Mouse (Mus musculus) stomach, embryonic 16.5 days (tissue): ENCODE data around the gene Dusp16. TPM values are rescaled to one million over a fixed set of nuclear protein-coding genes. Genes with fewer than 3 reads are reported as not detected.

Experiments
- ATAC-seq: fragments of 200-750 bp; cut with Nextera tagmentation; 2 replicates; pipeline ENCODE4 v1.8.0; 2017; ENCODE audit warnings: moderate number of reproducible peaks, moderate TSS enrichment; ENCODE audit not compliant: insufficient read depth, low FRiP score
- H3K27ac ChIP-seq: fragments of 300-500 bp; sonication (generic); 2 replicates; pipeline ENCODE4 v1.5.1; 2014; ENCODE audit warnings: low read length
- H3K27me3 ChIP-seq: fragments of 300-500 bp; sonication (generic); 2 replicates; pipeline ENCODE4 v1.6.1; 2014; ENCODE audit warnings: low read length, control low read depth, mixed read lengths; ENCODE audit not compliant: control insufficient read depth, insufficient read depth
- H3K36me3 ChIP-seq: fragments of 300-500 bp; sonication (generic); 2 replicates; pipeline ENCODE4 v1.6.1; 2014; ENCODE audit warnings: low read length; ENCODE audit not compliant: control insufficient read depth, insufficient read depth
- H3K4me1 ChIP-seq: fragments of 300-500 bp; sonication (generic); 2 replicates; pipeline ENCODE4 v1.6.1; 2014; ENCODE audit warnings: low read length, control low read depth, mixed read lengths; ENCODE audit not compliant: control insufficient read depth, insufficient read depth
- H3K4me2 ChIP-seq: fragments of 300-500 bp; sonication (generic); 2 replicates; pipeline ENCODE4 v1.6.1; 2014; ENCODE audit warnings: low read depth, low read length, mixed read lengths
- H3K4me3 ChIP-seq: fragments of 300-500 bp; sonication (generic); replicated peaks from 2 replicates; pipeline ENCODE4 v1.5.1; 2014; ENCODE audit warnings: mild to moderate bottlenecking, low read length
- H3K9ac ChIP-seq: fragments of 300-500 bp; sonication (generic); 2 replicates; pipeline ENCODE4 v1.6.1; 2014; ENCODE audit warnings: low read length
- H3K9me3 ChIP-seq: fragments of 300-500 bp; sonication (generic); replicated peaks from 2 replicates; pipeline ENCODE4 v1.6.1; 2016; ENCODE audit warnings: low read length, control low read depth; ENCODE audit not compliant: control insufficient read depth
- WGBS: fragments of 180-500 bp; shearing (Covaris S2); extraction: QIAGEN DNeasy Blood & Tissue Kit; methylation state at CpG from one replicate; pipeline ENCODE4 v1.1.7; 2014; 5-methylcytosine and 5-hydroxymethylcytosine counted together
- polyA plus RNA-seq: library from polyadenylated mRNA; unstranded; fragments of >200 nt; fragmentation: Nextera tagmentation; extraction: Ambion mirVana; gene quantifications from 2 replicates; pipeline ENCODE4 v1.2.1, GENCODE M21; 2015

The Dusp16 gene
- 18.5 and 19.2 TPM in 2 replicates for polyA plus RNA-seq

GRCm38 (mm10) chr6:134792141-134793045, at the start of gene Dusp16:
Gene Dusp16, minus strand, starts transcription at chr6:134792625.
- Histone ChIP-seq H3K27ac (peak within 1 kb of the TSS; percentile 98), H3K9me3 (no peaks in the 10 kb centered on the region), H3K4me3 (peak within 1 kb of the TSS; percentile 78), H3K4me1 (peaks cover 13% of the 10 kb centered on the region), H3K36me3 (peaks cover 3% of the 10 kb centered on the region; the same call in 1 of the 2 replicates), H3K4me2 (peak within 1 kb of the TSS; percentile 77), H3K9ac (peak within 1 kb of the TSS; percentile 99), H3K27me3 (no peaks in the 10 kb centered on the region)
- ATAC-seq, result peak; percentile 92
- under 1% methylated on average over 89 of the region's 108 CpGs for WGBS

- Histone ChIP-seq H3K27me3 (no peaks in the 10 kb centered on the region), H3K27ac (no peak overlapping the region), H3K4me2 (no peak overlapping the region), H3K4me1 (no peaks in the 10 kb centered on the region), H3K9me3 (no peaks in the 10 kb centered on the region), H3K4me3 (no peak overlapping the region), H3K9ac (no peak overlapping the region), H3K36me3 (no peaks in the 10 kb centered on the region)
- 75% methylated on average over 2 of the region's 2 CpGs for WGBS
- ATAC-seq, result no peak
Observed at GRCm38 (mm10) chr6:134840346-134840745, 47.9 kb upstream of the Dusp16 start.

DNA sequence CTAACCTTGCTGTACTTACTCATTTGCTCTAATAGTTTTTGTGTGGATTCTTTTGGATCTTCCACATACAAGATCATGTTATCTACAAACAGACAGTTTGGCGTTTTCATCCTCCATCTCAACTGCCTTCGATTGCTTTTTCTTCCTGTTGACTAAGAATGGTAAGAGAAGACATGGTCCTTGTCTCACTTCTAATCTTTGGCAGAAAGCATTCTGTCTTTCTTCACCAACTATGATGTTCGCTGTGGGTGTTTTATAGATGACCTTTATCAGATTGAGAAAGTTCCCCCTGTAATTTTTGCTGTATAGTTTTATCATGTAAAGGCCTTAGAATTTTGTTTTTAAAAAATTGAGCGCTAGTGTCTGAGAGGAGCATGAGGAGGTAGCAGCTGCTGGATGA, 45.7 kb upstream of the Dusp16 start:
- H3K9ac ChIP-seq, result no peak overlapping the region
- no peak overlapping the region for H3K4me2 ChIP-seq
- H3K27ac ChIP-seq, result no peak overlapping the region
- WGBS, result 89% methylated on average over 4 of the region's 4 CpGs
- no peak for ATAC-seq
- no peaks in the 10 kb centered on the region for H3K9me3 ChIP-seq
- H3K27me3 ChIP-seq, result no peaks in the 10 kb centered on the region
- H3K4me3 ChIP-seq, result no peak overlapping the region
- no peaks in the 10 kb centered on the region for H3K4me1 ChIP-seq
- no peaks in the 10 kb centered on the region for H3K36me3 ChIP-seq

DNA sequence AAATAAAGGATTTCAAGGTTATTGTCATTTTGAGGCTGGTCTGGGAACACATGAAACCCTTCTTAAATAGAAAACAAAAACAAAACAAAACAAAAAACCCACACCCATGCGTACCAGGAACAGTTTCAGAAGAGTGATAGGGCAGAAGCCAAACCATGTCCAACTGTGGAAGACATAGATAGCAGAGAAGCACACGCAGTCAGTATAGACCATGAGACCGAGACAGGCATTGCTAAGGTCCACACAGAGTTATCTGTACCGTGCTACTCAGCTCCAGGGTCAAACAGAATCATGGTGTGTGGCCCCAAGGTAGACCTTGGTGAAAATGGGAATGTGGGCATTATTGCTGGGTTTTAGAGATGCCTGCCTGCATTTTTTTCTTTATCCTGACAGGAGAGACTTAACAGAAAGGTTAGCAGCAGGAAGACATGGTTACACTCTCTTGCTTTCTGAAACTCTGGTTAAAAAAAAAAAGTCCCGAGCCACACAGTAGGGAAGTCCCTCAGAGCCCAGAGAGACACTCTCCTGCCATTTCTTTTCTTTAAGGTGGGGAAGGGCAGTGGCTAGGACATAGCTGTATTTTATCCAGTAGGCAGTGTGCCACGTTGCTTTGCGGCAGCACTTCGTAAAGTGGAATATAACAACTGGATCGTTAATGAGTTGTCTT, 42.3 kb upstream of the Dusp16 start:
- Histone ChIP-seq H3K27me3 (no peaks in the 10 kb centered on the region), H3K4me3 (no peak overlapping the region), H3K27ac (no peak overlapping the region), H3K4me2 (no peak overlapping the region), H3K9ac (no peak overlapping the region), H3K4me1 (no peaks in the 10 kb centered on the region; the same call in 1 of the 2 replicates), H3K36me3 (no peaks in the 10 kb centered on the region), H3K9me3 (no peaks in the 10 kb centered on the region)
- ATAC-seq, result no peak
- WGBS, result 83% methylated on average over 9 of the region's 9 CpGs

DNA sequence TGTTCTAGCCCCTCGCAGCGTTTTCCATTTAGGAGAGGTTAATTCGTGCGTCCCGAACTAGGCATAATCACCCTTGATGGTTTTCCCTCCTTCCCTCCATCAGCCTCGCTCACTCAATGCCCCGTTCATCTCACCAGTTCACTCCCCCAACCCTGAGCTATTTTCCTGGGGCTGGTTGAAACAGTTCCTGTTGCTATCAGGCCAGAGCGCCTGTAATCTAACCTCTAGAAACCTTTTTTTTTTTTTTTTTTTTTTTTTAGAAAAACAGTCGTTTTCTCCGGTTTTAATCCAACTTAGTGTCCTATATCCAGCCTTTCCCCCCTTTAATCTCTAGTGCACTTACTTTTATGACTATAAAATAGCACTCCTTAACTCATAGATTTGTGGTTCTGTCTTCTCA, 38.4 kb upstream of the Dusp16 start:
- Histone ChIP-seq H3K9ac (peak overlapping the region; percentile 86), H3K27me3 (no peaks in the 10 kb centered on the region), H3K9me3 (no peaks in the 10 kb centered on the region), H3K4me2 (peak overlapping the region; percentile 79), H3K36me3 (no peaks in the 10 kb centered on the region), H3K4me1 (peaks cover 4% of the 10 kb centered on the region), H3K27ac (peak overlapping the region; percentile 96), H3K4me3 (peak overlapping the region; percentile 73)
- ATAC-seq, result no peak
- WGBS, result 3% methylated on average over 10 of the region's 10 CpGs

- H3K9ac ChIP-seq, result peak within 1 kb of the TSS; percentile 86
- no peaks in the 10 kb centered on the region for H3K9me3 ChIP-seq
- under 1% methylated on average over 56 of the region's 58 CpGs for WGBS
- H3K4me2 ChIP-seq, result peak within 1 kb of the TSS; percentile 79
- H3K36me3 ChIP-seq, result no peaks in the 10 kb centered on the region
- peaks cover 4% of the 10 kb centered on the region for H3K4me1 ChIP-seq
- peak within 1 kb of the TSS; percentile 96 for H3K27ac ChIP-seq
- ATAC-seq, result peak; percentile 96
- no peaks in the 10 kb centered on the region for H3K27me3 ChIP-seq
- peak within 1 kb of the TSS; percentile 73 for H3K4me3 ChIP-seq
Observed at GRCm38 (mm10) chr6:134829786-134830700, 37.6 kb upstream of the Dusp16 start, which contains the start of gene Crebl2. Gene Crebl2, plus strand, starts transcription at chr6:134830154.

- Histone ChIP-seq H3K4me3 (no peak overlapping the region), H3K36me3 (no peaks in the 10 kb centered on the region), H3K4me1 (no peaks in the 10 kb centered on the region), H3K9ac (no peak overlapping the region), H3K27me3 (no peaks in the 10 kb centered on the region), H3K4me2 (no peak overlapping the region), H3K9me3 (no peaks in the 10 kb centered on the region), H3K27ac (no peak overlapping the region)
- WGBS, result 64% methylated on average over 10 of the region's 10 CpGs
- no peak for ATAC-seq
Observed at GRCm38 (mm10) chr6:134822844-134823243, 30.4 kb upstream of the Dusp16 start.

GRCm38 (mm10) chr6:134820411-134820810, 28.0 kb upstream of the Dusp16 start:
- Histone ChIP-seq H3K4me3 (no peak overlapping the region), H3K36me3 (no peaks in the 10 kb centered on the region), H3K4me1 (0 out of 2 replicates have a peak, but pooled peaks cover 5% of the 10 kb centered on the region), H3K9me3 (no peaks in the 10 kb centered on the region), H3K9ac (no peak overlapping the region), H3K4me2 (no peak overlapping the region), H3K27me3 (no peaks in the 10 kb centered on the region), H3K27ac (peak overlapping the region; percentile 40; the same call in 1 of the 2 replicates)
- ATAC-seq, result no peak
- WGBS, result 32% methylated on average over 6 of the region's 6 CpGs
